Mouse (Mus musculus) granulocyte monocyte progenitor cell, adult 5-6 weeks (primary cell): ENCODE data around the gene Lpp. TPM values are rescaled to one million over a fixed set of nuclear protein-coding genes. Genes with fewer than 3 reads are reported as not detected.
A peak's percentile ranks its signal among the peaks of the same experiment; 100 is the strongest.

Source experiments
- ATAC-seq: replicated peaks from 2 replicates; pipeline ENCODE4 v1.8.0; 2016; ENCODE audit warnings: mild to moderate bottlenecking, moderate TSS enrichment, inconsistent platforms; ENCODE audit not compliant: poor library complexity, severe bottlenecking
- total RNA-seq, 2 experiments: library from RNA; stranded (forward) in 1 of 2; stranded (reverse) in 1 of 2; fragments of 200-712, 200-1000 nt in 1 of 2; fragments of >200 nt in 1 of 2; fragmentation: Nextera tagmentation in 1 of 2; gene quantifications; 2 replicates each; pipeline ENCODE4 v1.2.3; 2014 to 2017

Lpp gene
- total RNA-seq, 2 experiments from 2014 or later = 3.2 to 3.5 TPM

GRCm38 (mm10) chr16:24946356-24946755 lies 553.0 kb downstream of the Lpp start:
- ATAC-seq = peak; percentile 42

DNA sequence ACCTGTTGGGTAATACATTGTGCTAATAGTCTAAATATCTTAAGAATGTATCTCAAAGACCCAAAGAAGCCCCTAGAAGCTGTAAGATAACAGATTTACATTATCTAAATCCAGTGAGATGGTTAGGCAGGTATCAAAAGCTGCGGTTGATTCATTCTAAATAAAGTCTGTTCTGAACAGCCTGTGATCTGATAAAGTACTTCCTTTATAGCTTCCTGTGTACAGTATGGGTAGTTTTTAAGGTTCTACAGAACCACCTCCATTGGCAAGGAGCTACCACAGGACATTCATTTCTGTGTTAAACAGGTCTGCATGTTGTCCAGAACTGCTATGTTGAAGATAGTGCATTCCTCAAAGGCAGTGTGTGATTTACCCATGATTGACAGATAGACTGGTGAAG lies 554.2 kb downstream of the Lpp start:
- no peak for ATAC-seq

DNA sequence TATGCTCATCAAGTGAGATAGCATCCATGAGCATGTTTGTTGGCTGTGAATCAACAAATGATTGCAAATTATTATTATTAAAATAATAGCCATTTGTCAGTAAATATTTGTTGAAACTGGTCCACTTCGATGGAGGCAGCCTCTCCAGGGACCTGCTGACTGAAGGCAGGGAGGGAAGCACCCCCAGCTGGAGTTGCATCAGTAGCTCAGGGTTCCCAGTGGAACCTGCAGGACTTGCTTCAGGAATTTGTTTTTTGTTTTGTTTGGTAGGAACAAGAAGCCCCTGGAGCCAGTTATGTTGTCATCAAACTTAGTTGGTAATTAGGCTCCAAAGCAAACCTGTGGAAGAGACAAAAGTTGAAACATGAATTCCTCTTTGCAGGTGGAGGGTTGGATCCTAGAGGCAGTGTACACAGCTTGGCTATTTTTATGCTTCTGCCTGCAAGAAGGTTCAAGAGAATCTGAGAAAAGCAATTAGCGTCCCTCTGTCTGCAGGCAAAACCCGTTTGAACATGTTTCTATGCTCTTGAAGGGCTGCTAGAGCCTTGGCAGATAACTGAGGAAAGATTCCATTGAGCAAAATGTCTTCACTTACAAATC lies 554.9 kb downstream of the Lpp start:
- ATAC-seq = no peak

- no peak for ATAC-seq
Observed at GRCm38 (mm10) chr16:24949265-24949664, 556.0 kb downstream of the Lpp start.

DNA sequence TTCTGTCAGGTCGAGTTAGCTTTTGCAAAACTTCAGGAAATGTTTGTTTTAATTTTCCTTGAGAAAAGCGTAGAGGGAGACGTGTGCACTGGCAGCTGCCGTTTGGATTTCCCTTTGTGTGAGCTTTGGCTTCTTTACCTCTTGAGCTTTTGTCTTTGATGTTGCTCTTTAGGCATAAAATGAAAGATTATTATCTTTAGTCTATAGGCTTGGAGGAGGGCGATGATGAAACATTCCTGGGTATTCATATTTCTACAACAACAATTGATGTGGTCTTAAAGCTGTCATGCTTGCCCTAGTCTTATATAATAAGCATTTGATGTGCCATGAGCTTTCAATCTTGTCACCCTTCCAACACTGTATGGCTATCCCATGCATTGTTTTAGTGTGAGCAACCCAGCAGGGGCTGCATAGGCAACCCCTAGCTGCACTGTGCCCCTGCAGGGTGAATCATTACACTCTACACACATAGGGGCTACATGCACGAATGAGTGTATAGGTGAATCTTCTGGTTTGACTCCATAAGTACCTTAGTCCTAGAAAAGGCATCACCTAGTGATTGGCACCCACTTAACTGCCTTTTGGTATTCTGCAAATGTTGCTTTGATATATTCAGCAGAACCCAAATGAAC lies 556.9 kb downstream of the Lpp start:
- no peak for ATAC-seq

- ATAC-seq = no peak
Observed at GRCm38 (mm10) chr16:24951909-24952308, 558.6 kb downstream of the Lpp start.

DNA sequence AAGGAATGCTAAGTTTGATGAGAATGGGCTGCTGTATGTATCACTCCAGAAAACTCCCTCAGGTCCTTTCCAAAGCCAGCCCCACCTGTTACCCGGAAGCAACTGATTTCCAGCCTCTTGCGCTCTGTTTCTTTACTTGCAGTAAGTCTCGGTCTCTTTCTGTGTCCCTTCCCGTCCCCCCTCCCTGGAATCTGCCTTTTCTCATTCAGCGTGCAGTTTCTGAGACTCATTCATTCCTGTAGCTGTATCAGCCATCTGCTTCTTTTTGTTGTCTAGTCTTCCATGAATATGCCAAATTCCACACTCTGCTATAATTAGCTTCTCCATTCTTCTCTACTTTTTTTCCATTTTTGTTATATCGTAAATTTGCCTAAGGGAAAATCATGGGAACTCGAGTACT lies 561.7 kb downstream of the Lpp start:
- ATAC-seq = no peak

GRCm38 (mm10) chr16:24958661-24959060 lies 565.4 kb downstream of the Lpp start:
- no peak for ATAC-seq

- peak; percentile 59 for ATAC-seq
Observed at GRCm38 (mm10) chr16:24960901-24961806, 567.8 kb downstream of the Lpp start.

DNA sequence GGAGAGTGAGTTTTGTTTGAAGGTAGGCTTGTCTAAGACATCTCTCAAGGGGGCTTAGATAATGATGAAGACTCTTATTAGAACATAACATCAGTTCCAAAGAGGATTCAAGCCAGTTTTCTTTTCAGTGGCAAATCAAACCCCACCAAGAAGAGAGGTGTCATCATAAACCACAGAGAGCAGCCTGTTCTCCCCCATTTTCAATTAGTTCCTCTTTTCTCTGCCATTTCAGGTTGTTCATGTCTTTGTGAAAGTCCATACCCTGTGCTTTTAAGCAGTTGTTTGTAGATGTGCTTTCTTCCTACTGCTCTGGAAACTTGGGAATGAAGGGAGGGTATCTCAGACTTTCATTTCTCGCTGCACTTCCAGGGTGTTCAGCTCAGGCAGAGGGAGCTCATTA lies 571.0 kb downstream of the Lpp start:
- peak; percentile 86 for ATAC-seq

GRCm38 (mm10) chr16:24965091-24965490 lies 571.8 kb downstream of the Lpp start:
- peak; percentile 54 for ATAC-seq

DNA sequence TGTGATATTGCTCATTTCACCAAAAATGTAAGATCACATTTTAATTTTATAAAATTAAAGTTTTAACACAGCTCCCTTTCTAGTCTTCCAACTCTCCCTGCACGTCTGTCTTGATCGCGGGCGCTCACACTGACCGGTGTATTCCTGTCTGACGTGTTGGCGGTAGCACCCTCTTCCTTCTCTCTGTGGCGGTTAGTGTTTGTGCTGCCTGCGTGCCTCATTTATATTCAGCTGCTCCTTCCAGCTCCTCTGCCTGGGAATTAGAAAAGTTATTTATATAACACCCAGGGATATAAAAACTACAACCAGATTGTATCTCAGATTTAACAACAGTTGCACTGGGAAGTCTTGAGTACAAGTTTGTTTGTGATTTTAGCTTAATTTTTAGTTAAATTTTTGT lies 573.2 kb downstream of the Lpp start:
- no peak for ATAC-seq

DNA sequence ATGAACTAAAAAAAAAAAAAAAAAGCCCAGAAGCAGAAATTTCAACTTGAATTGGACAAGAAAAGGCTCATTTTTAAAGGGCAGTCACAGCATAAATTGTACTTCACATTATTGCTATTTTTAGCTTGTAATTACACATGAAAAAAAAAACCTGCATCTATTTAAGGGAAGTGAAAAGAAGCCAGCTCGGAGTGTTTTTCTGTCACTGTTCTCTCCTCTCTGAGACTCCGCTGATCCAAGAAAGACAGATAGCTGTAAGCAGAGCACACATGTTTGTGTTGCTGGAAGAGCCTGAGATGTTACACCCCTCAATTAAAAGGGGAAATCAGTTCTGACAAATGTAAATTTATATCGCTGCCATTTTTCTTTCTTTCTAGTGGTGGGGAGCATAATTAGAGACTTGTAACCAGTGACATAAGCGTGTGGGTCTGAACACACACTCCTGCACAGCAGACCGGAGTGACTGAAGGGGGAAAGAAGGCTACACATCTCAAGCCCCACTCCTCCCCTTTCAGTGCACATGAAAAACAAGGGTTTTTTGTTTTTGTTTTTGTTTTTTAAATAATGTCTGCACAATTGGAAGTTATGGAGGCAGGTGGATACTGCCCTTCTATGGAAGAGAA lies 579.8 kb downstream of the Lpp start:
- peak; percentile 70 for ATAC-seq

DNA sequence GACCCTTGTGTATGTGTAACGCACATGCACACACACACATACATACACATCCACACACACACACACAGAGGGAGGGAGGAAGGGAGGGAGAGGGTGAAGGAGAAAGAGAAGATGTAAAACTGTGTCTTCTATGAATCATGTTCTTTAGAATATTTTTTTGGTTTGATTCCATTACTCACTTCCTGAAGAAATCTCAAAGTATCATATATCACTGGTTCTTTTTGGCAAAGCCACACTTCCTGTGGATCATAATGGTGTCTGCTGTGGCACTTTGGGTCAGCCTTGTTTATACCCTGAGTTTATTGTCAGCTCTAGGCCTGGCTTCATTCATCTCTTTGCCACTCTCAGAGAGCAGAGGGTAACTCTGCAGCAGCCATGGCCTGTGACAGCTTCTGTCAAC lies 584.5 kb downstream of the Lpp start:
- no peak for ATAC-seq

DNA sequence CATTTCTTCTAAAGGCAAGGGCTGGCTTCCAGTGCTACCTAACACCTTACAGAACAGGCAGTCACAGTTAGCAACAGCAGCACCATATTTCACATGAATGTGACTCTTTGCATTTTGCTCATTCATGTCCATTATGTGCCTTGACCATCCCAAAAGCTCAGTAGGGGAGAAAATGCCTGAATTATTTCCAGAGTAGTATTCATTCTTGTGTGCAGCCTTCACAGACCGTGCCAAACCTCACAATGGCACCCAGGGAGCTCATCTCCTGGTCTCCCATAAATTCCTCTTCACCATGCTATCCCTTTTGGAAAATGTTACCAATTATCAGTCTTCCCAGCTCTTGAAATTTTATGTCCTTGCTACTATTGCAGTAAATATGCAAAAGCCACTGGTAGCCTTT lies 584.9 kb downstream of the Lpp start:
- ATAC-seq = no peak

DNA sequence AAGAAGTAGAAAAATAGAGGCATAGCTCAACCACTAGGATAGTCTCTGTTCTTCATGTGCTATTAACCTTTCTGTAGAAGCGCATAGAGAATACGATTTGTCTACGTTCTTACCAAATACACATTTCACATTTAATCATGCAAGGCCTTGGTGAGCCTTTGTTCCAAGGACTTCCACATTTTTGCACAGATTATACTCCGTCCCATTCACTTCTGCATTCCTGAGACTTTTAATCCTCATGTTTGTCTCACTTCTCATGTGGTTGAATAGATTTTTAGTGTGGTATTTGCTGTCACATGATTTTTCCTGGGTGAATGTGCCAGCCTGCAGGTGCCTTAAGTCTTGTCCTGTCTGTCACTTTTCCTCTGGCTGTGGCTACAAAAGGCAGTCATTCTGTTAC lies 586.1 kb downstream of the Lpp start:
- ATAC-seq = peak; percentile 37

DNA sequence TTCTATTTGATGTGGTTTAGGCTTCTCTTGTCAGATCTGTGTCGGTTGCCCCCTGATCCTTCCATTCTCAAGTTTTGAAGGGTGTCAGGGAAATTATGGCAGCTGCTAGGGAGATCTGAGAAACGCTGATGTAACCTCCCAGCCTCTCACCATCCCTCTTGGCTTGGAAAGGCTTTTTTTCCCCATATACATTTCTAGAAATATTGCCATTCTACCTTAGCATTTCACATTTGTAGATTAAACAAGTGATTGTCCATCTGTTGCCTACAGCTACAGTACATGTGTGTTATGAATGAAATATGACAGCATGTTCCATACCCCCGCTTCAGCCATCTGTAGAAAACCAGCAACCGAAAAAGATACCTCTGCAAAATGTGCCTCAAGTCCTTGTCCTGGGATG lies 589.5 kb downstream of the Lpp start:
- ATAC-seq = no peak

DNA sequence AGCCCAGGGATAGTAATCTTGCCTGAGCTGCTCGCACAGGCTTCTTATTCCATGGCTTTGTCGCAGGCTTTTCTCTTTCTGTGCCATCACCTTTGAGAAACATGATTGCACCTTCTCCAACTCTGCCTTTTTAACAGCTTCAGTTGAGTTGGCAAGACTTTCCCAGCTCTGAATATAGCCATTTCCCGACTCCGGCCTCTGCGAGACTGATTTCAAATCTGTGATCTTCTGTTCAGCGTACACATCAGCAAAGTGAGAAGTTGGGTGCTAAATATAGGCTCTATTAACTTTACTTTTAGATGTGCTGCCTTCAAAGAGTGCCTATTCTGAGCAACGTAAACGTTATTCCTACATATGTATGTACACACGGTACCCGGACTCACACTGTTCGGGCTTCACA lies 597.0 kb downstream of the Lpp start:
- no peak for ATAC-seq

GRCm38 (mm10) chr16:24991059-24991541 lies 597.8 kb downstream of the Lpp start:
- ATAC-seq = no peak

- ATAC-seq = no peak
Observed at GRCm38 (mm10) chr16:24991995-24992394, 598.7 kb downstream of the Lpp start.

DNA sequence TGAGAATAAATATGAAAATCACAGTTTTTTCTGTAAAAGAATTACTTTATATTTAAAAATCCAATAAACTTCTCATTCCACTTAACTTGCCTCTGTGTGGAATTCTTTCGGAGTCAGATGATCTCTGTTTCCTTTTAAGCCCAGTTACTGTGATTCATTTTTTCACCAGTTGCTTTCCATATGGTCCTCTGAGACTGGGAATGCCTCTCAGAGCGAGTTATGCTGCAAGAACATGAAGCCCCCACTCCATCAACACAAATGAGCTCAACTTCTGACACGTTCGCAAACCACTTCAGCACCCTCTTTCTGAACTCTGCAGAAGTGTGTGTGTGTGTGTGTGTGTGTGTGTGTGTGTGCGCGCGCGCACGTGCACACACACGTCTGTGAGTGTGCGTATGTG lies 599.2 kb downstream of the Lpp start:
- ATAC-seq = no peak
